Mouse (Mus musculus) embryonic facial prominence, embryonic 11.5 days (tissue): ENCODE measurements around the gene C8g. TPM values are rescaled to one million over a fixed set of nuclear protein-coding genes. Genes with fewer than 3 reads are reported as not detected.

Experiments
- polyA plus RNA-seq: library from polyadenylated mRNA; unstranded; fragments of >200 nt; fragmentation: Nextera tagmentation; extraction: Ambion mirVana; gene quantifications from 2 replicates; pipeline ENCODE4 v1.2.1, GENCODE M21; 2014

Gene C8g
- polyA plus RNA-seq, 1 experiment from 2014 or later = 4.3 TPM

Other genes starting within 250 kb of the C8g start
- gene Tmem203, start 246.3 kb downstream of the C8g start, polyA plus RNA-seq = 12.8 and 13.3 TPM in 2 replicates
- 4.3 and 4.9 TPM in 2 replicates for gene Tprn, start 239.1 kb downstream of the C8g start, polyA plus RNA-seq
- 253 and 254 TPM in 2 replicates for gene Ssna1, start 229.3 kb downstream of the C8g start, polyA plus RNA-seq
- 111 and 113 TPM in 2 replicates for gene Anapc2, start 229.2 kb downstream of the C8g start, polyA plus RNA-seq
- not detected in 2 replicates for gene Tmem210, start 213.6 kb downstream of the C8g start, polyA plus RNA-seq
- not detected in 2 replicates for gene Lrrc26, start 211.8 kb downstream of the C8g start, polyA plus RNA-seq
- gene Grin1, start 182.5 kb downstream of the C8g start, polyA plus RNA-seq = 1.6 TPM in 2 replicates
- 87.2 and 92.7 TPM in 2 replicates for gene Man1b1, start 169.4 kb downstream of the C8g start, polyA plus RNA-seq
- gene Dpp7, start 145.4 kb downstream of the C8g start, polyA plus RNA-seq = 18.2 and 19.1 TPM in 2 replicates
- 5.2 and 8.9 TPM in 2 replicates for gene Uap1l1, start 136.0 kb downstream of the C8g start, polyA plus RNA-seq
- gene Sapcd2, start 129.4 kb downstream of the C8g start, polyA plus RNA-seq = 39.1 and 43.2 TPM in 2 replicates
- 0.10 and 0.28 TPM in 2 replicates for gene Entpd2, start 105.8 kb downstream of the C8g start, polyA plus RNA-seq
- gene Npdc1, start 102.4 kb downstream of the C8g start, polyA plus RNA-seq = 26.8 and 38.0 TPM in 2 replicates
- gene Fut7, start 78.5 kb downstream of the C8g start, polyA plus RNA-seq = not detected in 2 replicates
- 2.2 TPM in 2 replicates for gene Abca2, start 73.0 kb downstream of the C8g start, polyA plus RNA-seq
- gene Clic3, start 44.9 kb downstream of the C8g start, polyA plus RNA-seq = 0.71 TPM in 1 of 2 replicates, not detected in the other
- 12.4 and 14.3 TPM in 2 replicates for gene Paxx, start 40.6 kb downstream of the C8g start, polyA plus RNA-seq
- 0.26 and 0.28 TPM in 2 replicates for gene Ptgds, start 31.7 kb downstream of the C8g start, polyA plus RNA-seq
- gene Lcn12, start 7.8 kb downstream of the C8g start, polyA plus RNA-seq = not detected in 2 replicates
- 51.1 and 56.4 TPM in 2 replicates for gene Fbxw5, start 969 bp downstream of the C8g start, polyA plus RNA-seq
- 35.6 and 36.0 TPM in 2 replicates for gene Traf2, start 45.2 kb upstream of the C8g start, polyA plus RNA-seq
- 336 and 375 TPM in 2 replicates for gene Edf1, start 56.1 kb upstream of the C8g start, polyA plus RNA-seq
- 1.2 and 8.5 TPM in 2 replicates for gene Mamdc4, start 73.1 kb upstream of the C8g start, polyA plus RNA-seq
- 145 and 157 TPM in 2 replicates for gene Phpt1, start 73.5 kb upstream of the C8g start, polyA plus RNA-seq
- gene Ajm1, start 80.0 kb upstream of the C8g start, polyA plus RNA-seq = 0.07 and 0.25 TPM in 2 replicates
- 44.3 and 46.0 TPM in 2 replicates for gene Rabl6, start 106.8 kb upstream of the C8g start, polyA plus RNA-seq
- gene Ccdc183, start 116.0 kb upstream of the C8g start, polyA plus RNA-seq = 0.15 and 0.18 TPM in 2 replicates
- gene Tmem141, start 120.3 kb upstream of the C8g start, polyA plus RNA-seq = 17.5 and 18.7 TPM in 2 replicates
- 0.52 and 0.81 TPM in 2 replicates for gene Fcna, start 126.3 kb upstream of the C8g start, polyA plus RNA-seq
- not detected in 2 replicates for gene Lcn8, start 151.4 kb upstream of the C8g start, polyA plus RNA-seq
- gene Lcn5, start 156.2 kb upstream of the C8g start, polyA plus RNA-seq = not detected in 2 replicates
- not detected in 2 replicates for gene Lcn6, start 175.1 kb upstream of the C8g start, polyA plus RNA-seq
- gene Lcn10, start 181.0 kb upstream of the C8g start, polyA plus RNA-seq = not detected in 2 replicates
- not detected in 2 replicates for gene Obp2a, start 198.3 kb upstream of the C8g start, polyA plus RNA-seq
- 66.2 and 72.5 TPM in 2 replicates for gene Bmyc, start 205.0 kb upstream of the C8g start, polyA plus RNA-seq
- not detected in 2 replicates for gene Obp2b, start 235.3 kb upstream of the C8g start, polyA plus RNA-seq